Mouse (Mus musculus): ENCODE results near the gene Crim1. TPM values are rescaled to one million over a fixed set of nuclear protein-coding genes. Genes with fewer than 3 reads are reported as not detected.

The Crim1 gene
- total RNA-seq, 1 experiment, result 61.7 TPM

GRCm38 (mm10) chr17:78221007-78221642, 21.1 kb downstream of the Crim1 start:
- Histone ChIP-seq H3K9ac (ENCODE audit: insufficient read depth, low read depth, low read length, poor library complexity, severe bottlenecking) (no peak overlapping the region), H3K27ac (ENCODE audit: insufficient read depth, low read depth, low read length, poor library complexity, severe bottlenecking) (no peak overlapping the region), H3K4me1 (ENCODE audit: control insufficient read depth in 2 of 2, insufficient read depth in 2 of 2, low read length in 2 of 2, poor library complexity in 1 of 2) (no peaks in the 10 kb centered on the region; a peak in 1 of 4 replicates), H3K9me3 (ENCODE audit: control insufficient read depth, insufficient read depth, low read depth, low read length) (no peaks in the 10 kb centered on the region), H3K4me3 (ENCODE audit: insufficient read depth in 1 of 2, low read depth in 1 of 2, low read length in 2 of 2, poor library complexity in 1 of 2, severe bottlenecking in 1 of 2) (no peak overlapping the region), H3K36me3 (ENCODE audit: control insufficient read depth, insufficient read depth, low read length, poor library complexity, severe bottlenecking) (no peaks in the 10 kb centered on the region)
- no peak for DNase-seq (ENCODE audit: low read depth, low spot score)
- no peak for TF ChIP-seq ZNF384 (IDR thresholded peaks at IDR 0.05; ENCODE audit: low read depth, low read length)
- no peak for TF ChIP-seq ZC3H11A (IDR thresholded peaks at IDR 0.05; ENCODE audit: borderline replicate concordance, low read depth, low read length)
- TF ChIP-seq HCFC1 (IDR thresholded peaks at IDR 0.05; ENCODE audit: borderline replicate concordance, insufficient read depth, low read length), result no peak
- no peak for TF ChIP-seq CHD2 (IDR thresholded peaks at IDR 0.05; ENCODE audit: low read depth, low read length)
- TF ChIP-seq MAFK (IDR thresholded peaks at IDR 0.05; ENCODE audit: insufficient read depth, low read depth, low read length), result no peak
- in situ Hi-C loops (cut with MboI; ENCODE audit: low sequenced_read_pairs in 2 of 2, unreplicated experiment in 2 of 2), result no loop called here

GRCm38 (mm10) chr17:78221860-78222259, 21.8 kb downstream of the Crim1 start:
- DNase-seq (ENCODE audit: low read depth, low spot score), result no peak

GRCm38 (mm10) chr17:78223988-78224387, 23.9 kb downstream of the Crim1 start:
- DNase-seq (ENCODE audit: low read depth, low spot score), result no peak
- Histone ChIP-seq H3K9ac (ENCODE audit: insufficient read depth, low read depth, low read length, poor library complexity, severe bottlenecking) (no peak overlapping the region), H3K4me3 (ENCODE audit: insufficient read depth in 1 of 2, low read depth in 1 of 2, low read length in 2 of 2, poor library complexity in 1 of 2, severe bottlenecking in 1 of 2) (no peak overlapping the region), H3K36me3 (ENCODE audit: control insufficient read depth, insufficient read depth, low read length, poor library complexity, severe bottlenecking) (no peaks in the 10 kb centered on the region), H3K4me1 (ENCODE audit: control insufficient read depth in 2 of 2, insufficient read depth in 2 of 2, low read length in 2 of 2, poor library complexity in 1 of 2) (no peaks in the 10 kb centered on the region), H3K9me3 (ENCODE audit: control insufficient read depth, insufficient read depth, low read depth, low read length) (no peaks in the 10 kb centered on the region), H3K27ac (ENCODE audit: insufficient read depth, low read depth, low read length, poor library complexity, severe bottlenecking) (no peak overlapping the region)
- in situ Hi-C loops (cut with MboI; ENCODE audit: low sequenced_read_pairs in 2 of 2, unreplicated experiment in 2 of 2), result no loop called here
- no peak for TF ChIP-seq MAFK (IDR thresholded peaks at IDR 0.05; ENCODE audit: insufficient read depth, low read depth, low read length)
- no peak for TF ChIP-seq HCFC1 (IDR thresholded peaks at IDR 0.05; ENCODE audit: borderline replicate concordance, insufficient read depth, low read length)
- TF ChIP-seq ZNF384 (IDR thresholded peaks at IDR 0.05; ENCODE audit: low read depth, low read length), result no peak
- no peak for TF ChIP-seq CHD2 (IDR thresholded peaks at IDR 0.05; ENCODE audit: low read depth, low read length)
- no peak for TF ChIP-seq ZC3H11A (IDR thresholded peaks at IDR 0.05; ENCODE audit: borderline replicate concordance, low read depth, low read length)

More at GRCm38 (mm10) chr17:78221860-78222259, 21.8 kb downstream of the Crim1 start:
- in situ Hi-C loops (cut with MboI; ENCODE audit: low sequenced_read_pairs in 2 of 2, unreplicated experiment in 2 of 2), result no loop called here
- TF ChIP-seq HCFC1 (IDR thresholded peaks at IDR 0.05; ENCODE audit: borderline replicate concordance, insufficient read depth, low read length), result no peak
- no peak for TF ChIP-seq ZNF384 (IDR thresholded peaks at IDR 0.05; ENCODE audit: low read depth, low read length)
- TF ChIP-seq CHD2 (IDR thresholded peaks at IDR 0.05; ENCODE audit: low read depth, low read length), result no peak
- no peak for TF ChIP-seq ZC3H11A (IDR thresholded peaks at IDR 0.05; ENCODE audit: borderline replicate concordance, low read depth, low read length)
- H3K4me3 ChIP-seq (ENCODE audit: insufficient read depth in 1 of 2, low read depth in 1 of 2, low read length in 2 of 2, poor library complexity in 1 of 2, severe bottlenecking in 1 of 2), result no peak overlapping the region
- H3K9me3 ChIP-seq (ENCODE audit: control insufficient read depth, insufficient read depth, low read depth, low read length), result no peaks in the 10 kb centered on the region
- H3K36me3 ChIP-seq (ENCODE audit: control insufficient read depth, insufficient read depth, low read length, poor library complexity, severe bottlenecking), result no peaks in the 10 kb centered on the region
- H3K4me1 ChIP-seq (ENCODE audit: control insufficient read depth in 2 of 2, insufficient read depth in 2 of 2, low read length in 2 of 2, poor library complexity in 1 of 2), result no peaks in the 10 kb centered on the region; a peak in 1 of 4 replicates
- H3K27ac ChIP-seq (ENCODE audit: insufficient read depth, low read depth, low read length, poor library complexity, severe bottlenecking), result no peak overlapping the region
- no peak overlapping the region for H3K9ac ChIP-seq (ENCODE audit: insufficient read depth, low read depth, low read length, poor library complexity, severe bottlenecking)

GRCm38 (mm10) chr17:78225547-78225946, 25.5 kb downstream of the Crim1 start:
- H3K4me1 ChIP-seq (ENCODE audit: control insufficient read depth in 2 of 2, insufficient read depth in 2 of 2, low read length in 2 of 2, poor library complexity in 1 of 2), result no peaks in the 10 kb centered on the region
- no peak for TF ChIP-seq ZC3H11A (IDR thresholded peaks at IDR 0.05; ENCODE audit: borderline replicate concordance, low read depth, low read length)
- no peak for TF ChIP-seq HCFC1 (IDR thresholded peaks at IDR 0.05; ENCODE audit: borderline replicate concordance, insufficient read depth, low read length)
- TF ChIP-seq MAFK (IDR thresholded peaks at IDR 0.05; ENCODE audit: insufficient read depth, low read depth, low read length), result no peak
- no peak for TF ChIP-seq CHD2 (IDR thresholded peaks at IDR 0.05; ENCODE audit: low read depth, low read length)
- TF ChIP-seq ZNF384 (IDR thresholded peaks at IDR 0.05; ENCODE audit: low read depth, low read length), result no peak
- H3K9me3 ChIP-seq (ENCODE audit: control insufficient read depth, insufficient read depth, low read depth, low read length), result no peaks in the 10 kb centered on the region
- in situ Hi-C loops (cut with MboI; ENCODE audit: low sequenced_read_pairs in 2 of 2, unreplicated experiment in 2 of 2), result no loop called here
- H3K4me3 ChIP-seq (ENCODE audit: insufficient read depth in 1 of 2, low read depth in 1 of 2, low read length in 2 of 2, poor library complexity in 1 of 2, severe bottlenecking in 1 of 2), result no peak overlapping the region
- no peak for DNase-seq (ENCODE audit: low read depth, low spot score)
- no peak overlapping the region for H3K9ac ChIP-seq (ENCODE audit: insufficient read depth, low read depth, low read length, poor library complexity, severe bottlenecking)
- H3K27ac ChIP-seq (ENCODE audit: insufficient read depth, low read depth, low read length, poor library complexity, severe bottlenecking), result no peak overlapping the region
- H3K36me3 ChIP-seq (ENCODE audit: control insufficient read depth, insufficient read depth, low read length, poor library complexity, severe bottlenecking), result no peaks in the 10 kb centered on the region
